Mouse (Mus musculus): ENCODE data around the gene Mrm2.

Gene Mrm2

DNA sequence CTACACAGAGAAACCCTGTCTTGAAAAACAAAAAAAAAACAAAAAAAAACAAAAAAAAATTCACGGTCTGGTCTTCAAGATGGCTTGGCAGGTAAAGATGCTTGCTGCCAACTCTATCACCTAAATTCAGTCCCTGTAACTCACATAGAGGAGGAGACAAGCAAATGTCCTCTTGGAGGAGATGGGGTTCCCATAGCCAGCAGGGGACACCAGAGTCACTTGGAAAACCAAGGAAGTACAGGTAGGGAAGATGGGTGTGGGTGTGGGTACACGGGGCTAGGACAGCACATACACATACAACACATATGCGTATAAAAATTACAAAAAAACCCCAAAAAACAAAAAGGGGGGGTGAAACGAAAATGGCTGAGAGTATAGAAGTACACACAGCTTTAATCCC lies 11.2 kb upstream of the Mrm2 start:
- DNase-seq, result no peak

DNA sequence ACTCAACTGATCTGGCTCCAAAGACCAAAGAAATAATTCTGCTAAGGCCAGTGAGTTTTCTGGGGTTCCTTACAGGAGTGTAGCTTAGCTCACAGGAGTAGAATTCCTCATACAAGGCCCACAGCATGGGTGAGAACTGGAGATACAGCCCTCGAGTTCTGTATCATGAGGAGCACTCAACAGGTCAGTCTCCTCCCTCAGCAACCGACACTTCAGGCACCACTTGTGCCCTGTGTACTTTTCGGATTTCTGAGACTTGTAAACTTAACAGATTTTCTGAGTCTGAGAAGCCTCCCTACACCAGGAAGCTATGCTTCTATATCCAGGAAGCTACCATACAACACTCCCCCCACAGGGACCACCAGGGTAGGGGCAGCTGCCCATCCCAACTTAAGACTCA lies 8.1 kb upstream of the Mrm2 start:
- DNase-seq, result no peak

DNA sequence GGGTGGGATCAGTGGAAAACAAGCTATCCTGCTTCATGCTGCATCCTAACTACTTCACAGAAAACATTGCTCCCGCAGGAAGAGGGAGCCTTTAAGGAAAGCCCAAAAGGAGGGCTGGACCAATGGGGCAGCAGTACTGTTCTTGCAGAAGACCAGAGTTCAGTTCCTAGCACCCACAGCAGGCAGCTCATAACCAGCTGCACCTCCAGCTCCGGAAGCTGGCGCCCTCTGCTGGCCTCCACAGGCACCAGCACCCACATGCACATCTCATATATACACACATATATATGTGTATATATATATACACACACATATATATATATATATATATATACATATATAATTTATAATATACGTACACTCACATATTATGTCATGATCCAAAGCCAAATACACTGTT lies 7.1 kb upstream of the Mrm2 start:
- no peak for DNase-seq

DNA sequence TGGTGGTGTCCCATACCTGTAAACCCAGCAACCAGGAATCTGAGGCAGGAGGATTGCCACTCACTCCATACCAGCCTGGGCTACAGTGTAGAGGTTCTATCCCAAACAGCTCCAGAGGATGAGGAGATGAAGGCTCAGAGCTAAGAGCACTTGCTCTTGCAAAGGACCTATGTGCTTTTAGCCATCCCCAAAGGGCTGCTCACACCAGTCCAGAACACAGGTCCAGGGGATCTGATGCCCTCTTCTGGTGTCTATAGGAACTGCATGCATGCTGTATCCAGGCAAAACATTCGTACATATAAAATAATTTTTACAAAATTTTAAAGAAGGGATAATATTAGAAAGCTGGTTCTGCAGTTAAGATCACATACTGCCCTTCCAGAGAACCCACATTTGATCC lies 5.0 kb upstream of the Mrm2 start:
- DNase-seq, result peak in 1 of 2 experiments; percentile 65

DNA sequence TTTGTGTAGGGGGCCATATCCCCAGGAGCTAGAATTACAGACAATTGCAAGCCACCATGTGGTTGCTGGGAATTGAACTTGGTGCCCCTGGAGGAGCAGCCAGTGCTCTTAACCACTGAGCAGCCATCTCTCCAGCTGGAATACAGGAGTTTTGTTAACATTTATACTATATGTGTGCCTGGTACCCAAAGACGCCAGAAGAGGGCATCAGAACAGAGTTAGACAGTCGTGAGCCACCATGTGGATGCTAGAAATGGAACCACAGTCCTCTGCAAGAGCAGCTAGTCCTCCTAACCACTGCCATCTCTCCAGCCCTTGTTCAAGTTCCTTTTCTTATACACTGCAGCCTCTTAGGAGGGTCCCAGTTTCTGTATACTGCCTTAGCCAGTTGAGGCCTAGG lies 1.9 kb upstream of the Mrm2 start:
- DNase-seq, result peak in 1 of 2 experiments; percentile 39

DNA sequence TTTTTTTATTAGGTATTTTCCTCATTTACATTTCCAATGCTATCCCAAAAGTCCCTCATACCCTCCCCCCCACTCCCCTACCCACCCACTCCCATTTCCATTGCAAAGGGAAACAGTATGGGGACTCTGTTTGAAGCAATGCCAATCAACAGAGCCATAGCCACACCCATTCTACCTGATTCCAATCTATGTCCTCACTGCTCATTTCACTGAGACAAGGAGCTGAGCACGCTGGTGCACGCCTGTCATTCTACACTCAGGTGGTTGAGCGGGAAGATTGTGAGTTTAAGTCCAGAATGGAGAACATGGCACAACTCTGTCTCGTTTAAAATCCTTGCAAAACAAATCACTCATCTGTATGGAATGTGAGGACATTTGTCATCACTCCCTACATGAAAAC lies 821 bp upstream of the Mrm2 start:
- no peak for DNase-seq

DNA sequence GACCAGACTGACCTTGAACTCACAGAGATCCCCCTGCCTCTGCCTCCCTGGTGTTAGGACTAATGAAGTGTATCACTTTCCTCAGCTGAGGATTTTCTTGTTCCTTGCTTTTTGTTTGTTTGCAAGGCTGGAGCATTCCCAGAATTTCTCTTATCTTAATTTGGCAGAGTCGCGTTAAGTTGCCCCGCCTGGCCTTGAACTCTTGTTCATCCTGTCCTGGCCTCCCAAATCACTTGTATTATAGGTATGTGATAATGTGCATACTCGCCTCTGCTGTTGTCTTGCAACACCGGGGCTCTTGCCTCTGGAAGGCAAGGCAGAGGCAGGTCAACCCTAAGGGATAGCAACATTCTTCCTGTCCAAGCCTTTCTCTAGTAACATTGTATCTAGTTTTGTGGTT lies 7.6 kb downstream of the Mrm2 start:
- DNase-seq, result no peak

DNA sequence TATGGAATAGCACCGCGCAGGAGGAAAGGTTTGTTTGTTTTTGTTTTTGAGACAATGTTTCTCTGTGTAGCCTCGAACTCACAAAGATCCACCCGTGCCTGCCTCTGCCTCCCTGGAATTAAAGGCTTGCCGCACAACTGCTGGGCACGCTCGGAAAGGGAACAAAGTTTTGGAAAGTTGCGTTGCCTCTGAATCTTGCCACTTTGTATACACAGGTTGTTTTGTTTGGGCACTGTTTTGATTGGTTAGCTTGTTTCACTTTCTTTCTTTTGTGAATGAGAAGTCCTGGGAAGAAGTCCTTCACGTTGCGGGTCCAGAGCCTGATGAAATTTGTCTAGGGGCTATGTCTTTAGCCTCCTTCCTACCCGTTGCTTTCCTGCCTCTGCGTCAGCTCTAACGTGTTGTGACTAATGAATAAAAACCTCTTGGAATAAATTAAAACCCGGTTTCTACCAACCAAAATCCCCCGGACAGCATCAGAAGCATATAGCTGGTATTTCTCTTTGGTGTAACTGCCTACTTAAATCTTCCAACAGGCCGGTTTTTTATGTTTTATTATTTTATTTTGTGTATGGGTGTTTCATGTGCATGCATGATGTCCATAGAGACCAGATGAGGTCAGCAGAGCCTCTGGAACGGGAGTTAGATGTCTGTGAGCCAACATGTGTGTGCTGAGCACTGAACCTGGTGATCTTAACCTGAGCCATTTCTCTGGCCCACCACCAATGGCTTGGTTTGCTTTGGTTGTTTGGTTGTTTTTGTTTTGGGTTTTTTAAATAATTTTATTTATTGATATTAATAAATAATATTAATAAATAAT lies 9.7 kb downstream of the Mrm2 start:
- DNase-seq, result no peak

DNA sequence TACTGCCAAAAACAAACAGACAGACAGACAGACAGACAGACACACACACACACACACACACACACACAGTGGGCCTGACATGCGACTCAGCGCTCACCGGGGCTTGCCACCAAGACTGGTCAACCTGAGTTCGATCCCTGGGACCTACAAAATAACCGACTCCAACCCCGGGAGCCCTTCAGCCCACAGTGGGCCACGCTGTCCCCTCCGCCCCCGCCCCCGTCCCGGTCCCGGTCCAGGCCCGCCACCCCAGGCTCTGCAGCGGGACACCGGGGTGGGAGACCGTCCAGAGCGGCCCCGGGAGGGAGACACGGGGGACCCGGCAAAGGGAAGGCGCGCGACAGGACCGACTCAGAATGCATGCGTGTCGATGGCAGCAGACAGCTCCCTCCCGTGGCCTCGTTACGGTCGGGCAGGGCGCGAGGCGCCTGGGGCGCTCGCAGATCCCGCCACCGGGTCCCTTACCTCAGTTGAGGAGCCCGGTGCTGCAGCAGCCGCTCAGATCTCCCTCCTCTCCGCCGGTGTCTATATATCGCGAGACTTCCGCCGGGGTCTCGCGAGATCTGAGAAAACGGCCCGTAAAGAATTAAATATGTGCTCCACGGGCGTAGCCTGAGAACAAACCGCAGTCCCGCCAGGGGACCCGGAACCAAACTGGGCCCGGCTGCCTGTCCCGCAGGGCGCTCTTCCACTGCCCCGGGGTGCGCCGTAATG lies 10.5 kb downstream of the Mrm2 start, which contains the start of the genes Mad1l1 and Nudt1:
Gene Mad1l1 (minus strand): TSS at position 511 of the 714 bp plus-strand sequence.
Gene Nudt1 (plus strand): TSS at position 615 of the 714 bp plus-strand sequence.
- DNase-seq, result peak; percentile 95 to 96

DNA sequence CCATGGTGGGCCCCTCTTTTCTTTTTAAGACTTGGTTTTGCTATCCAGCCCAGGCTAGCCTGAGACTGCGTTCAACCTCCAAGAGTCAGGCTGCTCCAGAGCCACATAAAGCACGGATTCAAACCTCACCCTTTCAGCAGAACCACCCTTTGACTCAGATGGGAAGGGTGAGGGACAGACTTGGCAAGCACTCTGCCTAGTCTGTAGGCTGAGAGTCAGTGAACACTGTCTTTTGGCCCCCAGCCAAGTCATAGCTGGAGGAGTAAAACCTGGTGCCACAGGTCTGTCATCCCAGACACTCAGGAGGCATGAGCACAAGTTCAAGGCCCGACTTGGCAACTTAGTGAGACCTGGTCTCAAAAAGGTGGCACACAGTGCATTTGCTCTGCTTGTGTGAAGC lies 15.0 kb downstream of the Mrm2 start:
- DNase-seq, result no peak

DNA sequence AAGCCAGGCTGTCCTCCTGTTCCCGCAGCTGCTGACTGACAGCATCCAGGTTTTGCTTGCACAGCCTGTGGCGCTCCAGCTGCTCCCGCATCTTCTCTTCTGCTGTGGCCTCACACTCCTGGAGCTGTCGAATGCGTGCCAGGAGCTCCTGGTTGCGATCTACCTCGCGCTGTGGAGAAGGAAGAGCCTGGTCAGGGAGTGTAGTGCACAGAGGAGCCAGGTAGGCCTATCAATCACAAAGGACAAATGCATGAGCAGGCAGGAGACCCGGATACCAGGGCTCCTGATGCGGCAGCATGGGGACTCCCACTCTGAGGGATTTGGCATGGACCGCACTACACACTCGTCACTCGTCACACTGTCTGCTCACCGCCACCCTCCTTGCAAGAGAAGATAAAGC lies 24.1 kb downstream of the Mrm2 start:
- no peak for DNase-seq

DNA sequence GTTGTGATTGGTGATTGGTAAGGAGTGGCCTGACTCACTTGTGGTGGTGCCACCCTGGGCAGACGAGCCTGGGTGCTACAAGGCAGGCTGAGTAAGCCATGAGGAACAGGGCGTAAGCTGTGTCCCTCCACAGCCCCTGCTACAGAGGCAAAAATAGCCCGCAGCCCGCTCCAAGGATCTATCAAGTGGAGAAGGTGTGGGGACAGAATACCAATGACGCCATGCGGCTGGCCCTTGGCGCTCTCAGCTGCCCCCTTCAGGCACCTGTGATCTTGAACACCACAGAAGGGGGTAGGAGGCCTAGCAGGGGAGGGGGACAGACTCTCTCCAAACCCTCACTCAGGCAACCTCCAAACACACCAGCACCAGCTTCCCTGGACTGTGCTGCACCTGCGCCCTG lies 25.7 kb downstream of the Mrm2 start:
- no peak for DNase-seq

DNA sequence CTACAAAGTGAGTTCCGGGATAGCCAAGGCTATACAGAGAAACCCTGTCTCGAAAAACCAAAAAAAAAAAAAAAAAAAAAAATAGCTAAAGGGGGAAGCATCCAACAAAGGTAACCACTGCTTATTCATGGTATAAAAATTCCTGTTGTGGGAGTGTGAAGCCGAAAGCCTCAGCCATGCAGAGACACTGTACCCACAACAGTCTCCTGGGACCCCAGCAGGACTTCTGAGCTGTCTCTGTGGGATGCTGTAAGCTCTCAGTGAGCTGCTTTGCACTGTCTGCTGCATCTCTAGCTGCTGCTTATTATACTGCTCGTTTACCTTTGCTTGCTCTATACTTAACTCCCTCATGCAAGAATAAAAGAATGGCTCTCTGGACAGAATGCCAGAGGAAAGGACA lies 33.4 kb downstream of the Mrm2 start:
- no peak for DNase-seq

DNA sequence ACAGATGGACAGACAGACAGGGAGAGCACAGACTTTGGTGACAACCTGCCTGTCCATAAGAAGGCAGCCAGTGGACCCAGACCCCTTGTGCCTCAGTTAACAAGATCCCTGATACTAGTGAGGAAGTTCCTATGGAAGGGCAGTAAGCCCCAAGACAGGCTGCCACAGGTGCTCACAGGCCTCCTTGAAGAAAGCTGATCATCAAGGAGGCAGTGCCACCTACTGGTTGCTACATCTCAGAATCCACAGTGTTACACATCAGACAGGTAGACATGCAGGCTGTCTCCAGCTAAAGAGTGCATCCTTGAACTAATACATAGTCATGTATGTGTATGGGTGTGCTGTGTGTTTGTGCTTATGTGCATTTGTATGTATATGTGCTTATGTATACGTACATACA lies 39.5 kb downstream of the Mrm2 start:
- DNase-seq, result peak; percentile 61 to 79

DNA sequence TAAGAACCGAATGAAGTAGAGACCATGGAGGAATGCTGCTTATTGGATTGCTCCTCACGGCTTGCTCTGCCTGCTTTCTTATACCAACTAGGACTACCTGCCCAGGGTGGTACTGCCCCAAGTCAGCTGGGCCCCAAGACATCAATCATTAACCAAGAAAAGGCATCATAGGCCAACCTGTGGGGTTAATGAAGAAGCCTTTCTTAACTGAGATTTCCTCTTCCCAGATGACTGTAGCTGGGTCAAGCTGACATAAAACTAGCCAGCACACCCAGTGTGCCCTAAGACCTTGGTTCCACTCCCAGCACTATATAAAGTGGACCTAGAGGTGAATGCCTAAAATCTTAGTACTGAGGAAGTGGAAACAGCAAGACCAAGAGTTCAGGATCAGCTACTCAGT lies 42.5 kb downstream of the Mrm2 start:
- DNase-seq, result peak; percentile 32 to 55

DNA sequence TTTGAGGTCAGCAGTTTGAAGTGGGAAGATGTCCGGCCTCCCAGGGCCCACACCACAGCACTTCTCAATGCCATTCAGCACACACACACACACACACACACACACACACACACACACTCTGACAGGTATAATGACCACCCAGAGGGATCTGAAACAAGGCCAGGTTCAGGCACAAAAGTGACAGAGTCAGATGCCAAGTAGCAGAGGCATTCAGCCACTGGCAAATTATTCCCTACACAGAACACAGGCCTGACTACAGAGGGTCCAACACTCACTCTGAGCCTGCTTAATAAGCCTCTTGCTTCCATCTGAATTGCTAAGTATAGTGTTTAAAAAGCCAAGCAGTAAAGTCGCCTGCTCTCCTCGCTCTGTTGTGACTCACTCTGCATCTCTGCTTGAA lies 43.4 kb downstream of the Mrm2 start:
- DNase-seq, result no peak

DNA sequence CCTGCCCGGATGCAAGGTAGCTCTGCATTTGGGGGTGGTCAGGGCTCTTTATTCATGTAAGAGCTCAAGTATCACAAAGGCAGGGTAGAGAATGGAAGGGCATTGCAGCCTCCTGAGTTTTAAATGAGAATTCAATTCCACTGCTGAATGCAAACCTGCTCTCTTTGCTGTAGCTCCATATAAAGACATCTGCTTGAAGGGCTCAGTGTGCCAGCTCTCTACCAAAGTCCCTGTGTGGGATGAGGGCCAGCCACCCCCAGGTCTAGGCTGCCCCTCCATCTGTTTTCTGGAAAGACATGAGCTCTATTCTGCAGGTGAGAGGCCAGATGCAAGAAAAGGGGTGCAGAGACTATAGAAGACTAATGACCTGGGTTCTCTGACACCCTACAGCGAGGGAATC lies 46.9 kb downstream of the Mrm2 start:
- no peak for DNase-seq

DNA sequence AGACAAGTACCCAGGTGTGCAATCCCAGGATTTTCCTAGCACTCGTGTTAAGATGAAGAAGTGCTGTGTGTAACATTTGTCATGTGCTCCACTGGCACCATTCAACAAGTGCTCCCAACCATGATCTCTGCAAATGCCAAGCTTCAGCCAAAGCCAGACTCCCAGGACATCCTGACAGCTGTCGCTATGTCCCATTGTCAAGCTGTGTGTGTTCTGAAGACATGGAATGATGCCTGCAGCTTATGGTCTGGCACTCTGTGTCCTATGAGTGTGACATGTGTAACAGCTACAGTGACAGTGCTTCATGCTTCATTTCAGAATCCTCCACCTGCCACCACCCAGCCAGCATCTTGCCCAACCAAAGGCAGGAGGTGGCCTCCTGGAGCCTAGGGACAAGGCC lies 47.7 kb downstream of the Mrm2 start:
- no peak for DNase-seq

DNA sequence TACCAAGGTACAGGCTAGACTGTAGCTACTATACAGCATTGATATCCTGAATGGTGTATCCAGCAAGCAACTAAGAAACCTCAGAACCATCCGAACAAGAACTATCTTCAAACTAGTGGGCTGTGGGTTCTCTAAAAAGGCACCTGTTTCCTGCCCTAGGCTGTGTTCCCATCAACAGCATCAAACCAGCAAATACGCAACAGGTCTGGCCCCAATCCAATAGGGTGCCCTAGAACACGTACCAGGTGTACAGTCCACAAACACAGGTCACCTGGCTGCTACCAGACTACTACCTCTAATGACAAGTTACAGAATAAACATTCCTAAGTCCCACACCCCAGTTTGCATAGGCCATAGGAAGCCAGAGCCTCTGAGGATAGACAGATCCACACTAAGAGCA lies 48.8 kb downstream of the Mrm2 start:
- DNase-seq, result no peak

DNA sequence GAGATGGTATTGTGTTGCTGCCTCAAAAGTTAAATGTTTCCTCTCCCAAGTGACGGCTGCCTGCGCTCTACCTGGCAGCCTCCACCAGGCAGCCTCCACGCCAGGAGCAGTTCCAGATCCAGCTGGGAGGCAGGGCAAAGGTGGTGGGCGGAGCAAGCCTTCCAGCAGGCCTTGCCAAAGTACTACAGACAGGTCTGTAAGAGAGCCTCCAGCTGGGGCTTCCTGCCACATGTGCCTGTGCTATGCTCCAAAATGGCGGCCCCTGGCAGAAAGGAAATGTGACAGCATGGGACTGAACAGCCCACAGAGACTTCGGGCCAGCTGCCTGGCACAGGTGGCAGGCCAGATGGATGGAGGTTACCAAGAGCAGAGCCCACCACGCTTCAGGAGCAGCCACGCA lies 49.3 kb downstream of the Mrm2 start:
- peak; percentile 84 to 88 for DNase-seq

DNA sequence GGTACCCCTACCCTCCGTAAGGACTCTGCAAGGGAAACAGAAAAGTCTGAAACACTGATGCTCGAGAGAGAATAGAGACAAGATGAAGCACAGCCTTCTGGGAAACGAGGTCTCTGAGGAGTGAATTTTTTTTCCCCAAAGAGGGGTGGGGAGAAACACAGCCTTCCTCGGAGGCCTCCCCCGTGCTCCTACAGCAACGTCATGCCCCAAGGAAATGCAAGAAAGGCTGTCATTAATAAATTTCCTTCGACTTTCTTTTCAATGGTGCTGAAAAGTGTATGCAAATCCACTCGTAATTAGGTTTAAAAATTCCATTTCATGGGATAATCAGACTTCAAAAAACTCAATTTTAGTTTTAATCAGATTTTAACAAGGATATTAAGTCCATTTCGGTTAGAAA lies 51.5 kb downstream of the Mrm2 start:
- DNase-seq, result no peak
